Mouse (Mus musculus) midbrain, embryonic 15.5 days (tissue): ENCODE measurements around the gene Esrra. TPM values are rescaled to one million over a fixed set of nuclear protein-coding genes. Genes with fewer than 3 reads are reported as not detected.

ENCODE experiments used
- ATAC-seq: fragments of 200-750 bp; cut with Nextera tagmentation; replicated peaks from 2 replicates; pipeline ENCODE4 v1.8.0; 2017; ENCODE audit warnings: moderate TSS enrichment
- H3K27ac ChIP-seq: fragments of 300-500 bp; sonication (generic); 2 replicates; pipeline ENCODE4 v1.5.1; 2015; ENCODE audit warnings: mild to moderate bottlenecking, inconsistent platforms
- H3K27me3 ChIP-seq: fragments of 300-500 bp; sonication (generic); replicated peaks from 2 replicates; pipeline ENCODE4 v1.6.1; 2015; ENCODE audit warnings: inconsistent platforms
- H3K36me3 ChIP-seq: fragments of 300-500 bp; sonication (generic); replicated peaks from 2 replicates; pipeline ENCODE4 v1.6.1; 2015; ENCODE audit warnings: inconsistent platforms
- H3K4me1 ChIP-seq: fragments of 300-500 bp; sonication (generic); 2 replicates; pipeline ENCODE4 v1.6.1; 2015; ENCODE audit warnings: inconsistent platforms
- H3K4me2 ChIP-seq: fragments of 300-500 bp; sonication (generic); 2 replicates; pipeline ENCODE4 v1.6.1; 2015; ENCODE audit warnings: inconsistent platforms, mild to moderate bottlenecking, moderate library complexity
- H3K4me3 ChIP-seq: fragments of 300-500 bp; sonication (generic); 2 replicates; pipeline ENCODE4 v1.5.1; 2015; ENCODE audit warnings: mild to moderate bottlenecking, inconsistent platforms
- H3K9ac ChIP-seq: fragments of 300-500 bp; sonication (generic); 2 replicates; pipeline ENCODE4 v1.6.1; 2015; ENCODE audit warnings: mild to moderate bottlenecking, inconsistent platforms
- H3K9me3 ChIP-seq: fragments of 300-500 bp; sonication (generic); 2 replicates; pipeline ENCODE4 v1.6.1; 2016; ENCODE audit warnings: inconsistent platforms
- WGBS: fragments of 180-500 bp; shearing (Covaris S2); methylation state at CpG from one replicate; pipeline ENCODE4 v1.1.7; 2015; ENCODE audit warnings: mixed read lengths; 5-methylcytosine and 5-hydroxymethylcytosine counted together
- polyA plus RNA-seq: library from polyadenylated mRNA; unstranded; fragments of >200 nt; fragmentation: Nextera tagmentation; extraction: Ambion mirVana; gene quantifications from 2 replicates; pipeline ENCODE4 v1.2.1, GENCODE M21; 2015

Gene Esrra
- 16.2 and 18.9 TPM in 2 replicates for polyA plus RNA-seq

DNA sequence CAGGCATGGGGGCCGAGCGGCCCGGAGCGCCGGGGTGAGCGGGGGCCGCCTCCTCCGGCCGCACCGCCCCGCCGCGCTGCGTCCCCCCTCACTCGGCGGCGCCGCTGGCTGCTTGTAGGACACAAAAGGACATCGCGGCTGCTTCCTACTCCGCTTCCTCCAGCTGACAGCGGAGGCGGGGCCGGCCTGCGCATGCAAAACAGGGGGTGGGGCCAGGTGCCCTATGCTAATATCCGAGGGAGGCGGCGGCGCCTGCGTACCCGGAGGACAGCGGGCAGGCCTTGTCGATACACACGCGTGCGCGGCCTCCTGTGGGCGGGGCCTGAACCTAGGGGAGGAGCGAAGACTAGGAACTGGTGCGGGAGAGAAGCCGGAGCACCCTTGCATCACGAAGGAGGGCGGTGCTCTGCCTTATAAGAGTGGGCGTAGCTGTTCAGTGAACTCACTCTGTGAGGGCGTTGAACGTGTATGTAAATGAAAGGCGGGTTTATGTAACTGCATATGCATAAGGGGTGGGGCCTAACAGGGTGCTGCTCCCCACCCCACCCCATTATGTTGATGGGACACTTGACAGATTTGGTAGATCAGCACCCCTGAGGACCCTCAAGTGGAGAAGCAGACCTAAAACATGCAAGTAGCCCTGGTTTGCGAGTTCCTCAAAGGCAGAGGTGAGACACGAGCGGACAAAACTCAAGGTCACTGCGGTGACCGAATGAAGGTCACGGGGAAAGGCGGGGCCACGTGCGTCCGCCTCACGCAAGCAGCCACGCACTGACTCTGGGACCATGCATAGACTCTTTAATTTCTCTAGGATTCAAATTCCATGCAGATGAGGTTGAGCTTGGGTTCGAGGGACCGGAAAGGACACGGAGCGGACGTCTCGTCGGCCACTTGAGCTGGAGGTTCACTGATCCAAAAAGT lies at the start of gene Esrra:
Esrra (minus strand) TSS at position 167 of the 921 bp plus-strand sequence.
- H3K4me2 ChIP-seq: peak within 1 kb of the TSS; percentile 96

DNA sequence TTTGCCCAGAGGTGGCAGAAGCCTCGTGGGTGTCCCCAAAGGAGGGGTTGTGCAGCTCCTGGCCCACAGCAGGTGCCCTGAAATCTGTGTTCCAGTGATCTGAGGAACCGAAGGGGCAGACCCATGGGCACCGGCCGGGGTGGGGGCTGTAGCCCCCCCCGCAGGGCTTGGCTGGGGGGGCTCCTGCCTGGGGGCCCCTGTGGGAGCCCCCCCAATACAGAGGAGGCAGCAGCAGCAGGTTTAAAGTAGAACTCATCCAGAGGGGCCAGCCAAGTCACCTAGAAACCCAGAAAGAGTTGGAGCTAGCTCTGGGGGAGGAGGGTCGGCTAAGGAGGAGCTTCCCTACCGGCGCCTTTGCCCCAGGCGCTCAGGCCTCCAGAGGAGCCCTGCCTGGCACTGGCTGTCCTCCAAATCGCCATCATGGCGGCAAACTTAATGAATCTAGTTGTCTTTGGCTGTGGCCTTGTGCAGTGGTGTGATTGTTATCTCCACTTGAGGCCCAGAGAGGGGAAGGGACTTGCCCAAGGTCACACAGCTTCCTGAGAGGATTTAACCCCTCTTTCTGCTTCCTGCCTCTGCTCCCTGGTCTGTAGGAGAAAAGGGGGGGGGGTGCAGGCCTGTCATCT lies 49.0 kb upstream of the Esrra start:
- WGBS: 22% methylated on average over 11 of the region's 11 CpGs
- H3K36me3 ChIP-seq: no peaks in the 10 kb centered on the region
- ATAC-seq: no peak
- peaks cover 17% of the 10 kb centered on the region for H3K4me1 ChIP-seq
- no peak overlapping the region for H3K4me3 ChIP-seq
- no peak overlapping the region for H3K27ac ChIP-seq
- H3K4me2 ChIP-seq: peak overlapping the region; percentile 37; the same call in 1 of the 2 replicates
- H3K9ac ChIP-seq: no peak overlapping the region
- H3K27me3 ChIP-seq: peaks cover 22% of the 10 kb centered on the region
- H3K9me3 ChIP-seq: no peaks in the 10 kb centered on the region

More for the DNA sequence above, at the start of gene Esrra:
- H3K36me3 ChIP-seq: no peaks in the 10 kb centered on the region
- WGBS: under 1% methylated on average over 66 of the region's 66 CpGs
- peak within 1 kb of the TSS; percentile 83 for H3K27ac ChIP-seq
- ATAC-seq: peak; percentile 95
- peaks cover 42% of the 10 kb centered on the region for H3K27me3 ChIP-seq
- peak within 1 kb of the TSS; percentile 83 for H3K4me3 ChIP-seq
- H3K9me3 ChIP-seq: no peaks in the 10 kb centered on the region
- H3K4me1 ChIP-seq: peaks cover 35% of the 10 kb centered on the region
- peak within 1 kb of the TSS; percentile 94 for H3K9ac ChIP-seq

DNA sequence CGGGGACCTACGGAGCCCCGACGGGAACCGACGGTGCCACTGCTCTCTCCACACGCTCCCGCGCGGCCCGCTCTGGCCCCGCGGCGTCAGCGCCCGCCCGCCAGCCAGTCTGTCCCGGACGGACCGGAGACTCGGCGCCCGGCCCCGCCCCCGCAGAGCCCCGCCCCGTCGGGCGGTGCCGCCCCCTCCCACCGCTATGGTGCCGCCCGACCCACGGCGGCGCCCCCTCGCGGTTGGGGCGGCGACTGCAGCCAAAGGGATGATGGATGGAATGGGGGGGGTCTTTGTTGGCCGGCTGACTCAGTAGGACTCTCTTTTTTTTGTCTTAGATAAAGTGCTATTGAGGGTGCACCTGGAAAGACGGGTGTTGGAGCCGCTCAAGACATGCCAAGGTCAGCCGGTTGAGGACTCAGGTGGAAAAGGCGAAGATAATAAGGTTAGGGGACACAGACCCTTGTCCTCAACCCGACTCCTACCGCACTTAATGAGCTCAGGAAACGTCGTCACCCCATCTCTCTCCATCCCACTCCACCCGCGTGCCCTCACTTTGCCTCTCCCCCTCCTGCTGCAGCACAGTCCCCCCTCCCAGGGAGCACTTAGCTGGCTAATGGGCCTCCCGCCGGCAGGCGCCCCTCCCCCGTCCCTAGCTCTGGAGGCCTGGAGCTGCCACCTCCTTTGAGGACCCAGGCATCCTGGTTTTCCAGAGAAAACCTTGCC lies 48.2 kb upstream of the Esrra start:
- 2% methylated on average over 46 of the region's 55 CpGs for WGBS
- Histone ChIP-seq H3K4me2 (peak overlapping the region; percentile 37), H3K27ac (no peak overlapping the region), H3K4me3 (peak overlapping the region; percentile 29), H3K4me1 (peaks cover 17% of the 10 kb centered on the region), H3K36me3 (no peaks in the 10 kb centered on the region), H3K9me3 (no peaks in the 10 kb centered on the region), H3K27me3 (peaks cover 22% of the 10 kb centered on the region), H3K9ac (no peak overlapping the region)
- no peak for ATAC-seq

GRCm38 (mm10) chr19:6969291-6969664 lies 47.7 kb upstream of the Esrra start:
- Histone ChIP-seq H3K9ac (no peak overlapping the region), H3K27me3 (peaks cover 22% of the 10 kb centered on the region), H3K4me1 (peaks cover 17% of the 10 kb centered on the region), H3K27ac (no peak overlapping the region), H3K4me2 (peak overlapping the region; percentile 37), H3K4me3 (peak overlapping the region; percentile 29), H3K36me3 (no peaks in the 10 kb centered on the region), H3K9me3 (no peaks in the 10 kb centered on the region)
- ATAC-seq: no peak
- under 1% methylated on average over 19 of the region's 20 CpGs for WGBS

DNA sequence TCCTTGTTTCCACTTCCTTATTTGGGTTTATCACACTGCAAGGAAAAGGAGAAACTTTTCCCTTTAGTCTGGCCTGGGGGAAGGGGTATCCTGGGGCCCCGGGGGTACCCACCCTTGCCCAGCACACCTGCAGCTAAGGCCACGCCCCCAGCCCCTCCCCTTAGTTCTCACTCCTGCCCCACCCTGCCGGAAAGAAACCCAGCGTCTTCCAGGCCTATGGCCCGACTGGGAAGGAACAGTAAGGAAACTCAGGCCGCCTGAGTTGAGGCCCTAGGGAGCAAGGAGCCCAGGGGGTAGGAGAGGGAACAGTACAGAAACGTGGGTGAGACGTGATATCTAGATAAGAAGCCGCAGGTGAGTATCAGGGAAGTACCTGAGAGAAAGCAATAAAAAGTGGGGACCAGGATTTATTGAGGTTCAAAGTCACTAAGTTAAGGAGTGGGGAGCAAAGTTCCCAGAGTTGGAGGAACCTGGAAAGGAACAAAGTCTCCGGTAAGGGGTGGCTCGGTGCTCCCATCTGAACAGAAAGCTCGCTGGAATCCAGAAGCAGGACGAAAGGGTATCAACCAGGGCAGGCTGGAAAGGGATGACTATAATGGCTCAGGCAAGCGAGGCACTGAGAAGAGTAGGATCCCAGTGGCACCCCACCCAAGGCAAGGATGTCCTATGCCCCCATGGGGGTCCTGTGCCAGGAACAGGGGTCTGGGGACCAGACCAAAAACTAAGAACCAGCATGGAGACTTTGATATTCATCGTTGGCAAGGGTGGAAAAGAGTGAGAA lies 47.1 kb upstream of the Esrra start:
- H3K4me2 ChIP-seq: peak overlapping the region; percentile 37
- H3K4me3 ChIP-seq: peak overlapping the region; percentile 29
- peaks cover 22% of the 10 kb centered on the region for H3K27me3 ChIP-seq
- H3K36me3 ChIP-seq: no peaks in the 10 kb centered on the region
- H3K4me1 ChIP-seq: peaks cover 12% of the 10 kb centered on the region
- H3K9ac ChIP-seq: no peak overlapping the region
- ATAC-seq: no peak
- 16% methylated on average over 15 of the region's 15 CpGs for WGBS
- no peaks in the 10 kb centered on the region for H3K9me3 ChIP-seq
- no peak overlapping the region for H3K27ac ChIP-seq

DNA sequence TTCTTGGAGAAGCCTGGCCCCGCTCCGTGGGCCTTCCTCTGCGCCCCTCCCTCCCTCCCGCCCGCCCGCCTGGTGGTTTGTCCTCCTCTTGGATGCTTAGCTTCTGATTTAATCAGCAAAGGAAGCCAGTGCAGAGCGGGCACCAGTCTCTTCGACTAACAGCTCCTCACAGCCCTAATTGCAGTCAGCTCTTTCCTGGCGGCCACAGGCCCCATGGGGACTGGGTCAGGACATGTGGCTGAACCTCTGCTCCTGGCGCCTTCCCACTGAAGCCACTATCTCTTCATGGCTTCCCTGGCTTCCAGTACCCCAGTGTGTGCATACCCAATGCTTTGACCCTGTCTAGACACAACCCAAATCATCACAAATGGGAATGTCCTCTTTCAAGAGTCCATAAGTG lies 34.8 kb upstream of the Esrra start:
- Histone ChIP-seq H3K27ac (no peak overlapping the region), H3K36me3 (no peaks in the 10 kb centered on the region), H3K9ac (no peak overlapping the region), H3K27me3 (no peaks in the 10 kb centered on the region), H3K4me1 (peaks cover 13% of the 10 kb centered on the region), H3K4me2 (no peak overlapping the region), H3K9me3 (no peaks in the 10 kb centered on the region), H3K4me3 (no peak overlapping the region)
- no peak for ATAC-seq
- 81% methylated on average over 10 of the region's 10 CpGs for WGBS

GRCm38 (mm10) chr19:6955424-6955823 lies 33.8 kb upstream of the Esrra start:
- Histone ChIP-seq H3K27ac (no peak overlapping the region), H3K4me2 (no peak overlapping the region), H3K9ac (no peak overlapping the region), H3K36me3 (no peaks in the 10 kb centered on the region), H3K9me3 (no peaks in the 10 kb centered on the region), H3K4me3 (no peak overlapping the region), H3K4me1 (peaks cover 14% of the 10 kb centered on the region), H3K27me3 (no peaks in the 10 kb centered on the region)
- WGBS: 91% methylated on average over 7 of the region's 7 CpGs
- ATAC-seq: no peak

GRCm38 (mm10) chr19:6954046-6954445 lies 32.4 kb upstream of the Esrra start:
- Histone ChIP-seq H3K4me3 (no peak overlapping the region), H3K4me2 (no peak overlapping the region), H3K4me1 (peaks cover 23% of the 10 kb centered on the region), H3K9me3 (no peaks in the 10 kb centered on the region), H3K27ac (no peak overlapping the region), H3K27me3 (no peaks in the 10 kb centered on the region), H3K36me3 (no peaks in the 10 kb centered on the region), H3K9ac (no peak overlapping the region)
- WGBS: 56% methylated on average over 9 of the region's 9 CpGs
- no peak for ATAC-seq

GRCm38 (mm10) chr19:6952712-6953037 lies 31.1 kb upstream of the Esrra start:
- Histone ChIP-seq H3K4me2 (peak overlapping the region; percentile 90), H3K9me3 (no peaks in the 10 kb centered on the region), H3K4me3 (peak overlapping the region; percentile 62), H3K27me3 (no peaks in the 10 kb centered on the region), H3K36me3 (no peaks in the 10 kb centered on the region), H3K4me1 (peaks cover 23% of the 10 kb centered on the region), H3K9ac (peak overlapping the region; percentile 61), H3K27ac (peak overlapping the region; percentile 94)
- 19% methylated on average over 3 of the region's 3 CpGs for WGBS
- no peak for ATAC-seq

DNA sequence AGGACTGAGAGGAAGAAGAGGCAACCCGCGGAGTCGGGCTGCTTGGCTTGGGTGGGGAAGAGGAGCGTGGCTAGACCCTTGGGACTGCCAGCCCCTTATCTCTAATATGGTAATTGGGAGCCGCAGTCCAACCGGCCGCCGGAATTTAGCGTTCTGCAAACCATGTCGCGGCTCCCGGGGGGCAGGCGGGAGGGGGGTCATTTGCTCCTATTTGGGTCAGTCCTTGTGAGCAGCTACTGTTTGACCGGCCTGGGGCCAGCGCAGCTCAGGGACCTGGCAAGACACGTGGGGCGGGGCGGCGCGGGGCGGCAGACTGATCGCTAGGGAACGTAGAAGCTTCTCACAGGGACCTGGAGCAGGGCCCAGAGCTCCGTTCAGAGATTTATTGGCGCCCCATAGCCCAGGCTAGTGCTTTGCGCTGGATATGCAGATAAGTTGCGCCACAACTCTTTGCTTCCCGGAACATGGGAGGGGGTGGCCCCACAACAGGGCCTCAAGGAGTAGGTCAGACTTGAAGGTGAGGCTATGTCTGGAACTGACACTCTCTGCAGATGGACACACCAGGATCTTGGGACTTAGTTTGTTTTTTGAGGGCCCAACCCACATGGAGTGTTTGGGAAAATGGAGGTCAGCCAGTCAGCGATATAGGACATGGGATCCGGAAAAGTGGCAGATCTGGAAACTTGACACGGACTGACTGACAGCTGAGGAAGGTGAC lies 30.5 kb upstream of the Esrra start:
- peaks cover 23% of the 10 kb centered on the region for H3K4me1 ChIP-seq
- peak overlapping the region; percentile 61 for H3K9ac ChIP-seq
- H3K4me3 ChIP-seq: peak overlapping the region; percentile 62
- H3K4me2 ChIP-seq: peak overlapping the region; percentile 90
- peak; percentile 35 for ATAC-seq
- H3K27me3 ChIP-seq: no peaks in the 10 kb centered on the region
- H3K27ac ChIP-seq: peak overlapping the region; percentile 94
- 4% methylated on average over 31 of the region's 31 CpGs for WGBS
- H3K36me3 ChIP-seq: no peaks in the 10 kb centered on the region
- H3K9me3 ChIP-seq: no peaks in the 10 kb centered on the region

- ATAC-seq: peak; percentile 86
- Histone ChIP-seq H3K9ac (peak overlapping the region; percentile 69), H3K9me3 (no peaks in the 10 kb centered on the region), H3K36me3 (no peaks in the 10 kb centered on the region), H3K27me3 (no peaks in the 10 kb centered on the region), H3K4me1 (peaks cover 23% of the 10 kb centered on the region), H3K27ac (peak overlapping the region; percentile 94), H3K4me2 (peak overlapping the region; percentile 90), H3K4me3 (peak overlapping the region; percentile 62)
- WGBS: under 1% methylated on average over 35 of the region's 35 CpGs
These were observed 29.9 kb upstream of the Esrra start for GRCm38 (mm10) chr19:6951381-6951968.
